Mouse (Mus musculus): ENCODE measurements around the gene Lgals4. TPM values are rescaled to one million over a fixed set of nuclear protein-coding genes. Genes with fewer than 3 reads are reported as not detected.
A peak's percentile ranks its signal among the peaks of the same experiment; 100 is the strongest.

Lgals4 gene
- polyA plus RNA-seq, 1 experiment from 2014 or later: 8.2 TPM

DNA sequence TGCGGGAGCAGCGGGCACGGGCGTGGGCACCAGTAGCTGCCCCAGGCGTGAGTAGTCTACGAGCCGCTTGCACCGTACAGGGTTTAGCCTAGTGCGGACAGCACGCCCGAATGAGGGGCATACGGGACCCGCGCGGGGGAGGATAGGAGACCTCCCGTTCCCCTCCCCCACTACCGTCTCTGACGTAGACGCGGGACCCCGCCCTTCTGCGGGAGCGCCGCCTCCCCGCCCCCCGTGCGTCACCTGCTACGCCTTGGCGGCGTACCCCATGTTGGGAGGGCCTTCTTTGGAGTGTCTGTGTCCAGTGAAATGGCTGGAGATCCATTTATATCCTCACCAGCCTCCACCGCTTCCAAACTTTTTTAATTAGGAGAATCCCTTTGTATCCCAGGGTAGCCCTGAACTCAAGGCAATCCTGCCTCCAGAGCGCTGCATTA lies 24.7 kb upstream of the Lgals4 start:
- Histone ChIP-seq H3K27me3 (no peaks in the 10 kb centered on the region), H3K36me3 (peaks cover 16% of the 10 kb centered on the region), H3K27ac (peak overlapping the region; percentile 100), H3K9me3 (replicated peaks) (no peaks in the 10 kb centered on the region), H3K4me3 (peak overlapping the region; percentile 92), H3K4me1 (replicated peaks) (peaks cover 34% of the 10 kb centered on the region), H3K4me2 (peak overlapping the region; percentile 88), H3K9ac (peak overlapping the region; percentile 97)
- peak; percentile 69 for ATAC-seq (replicated peaks; ENCODE audit: insufficient number of reproducible peaks, insufficient read depth, low FRiP score, low read depth)
- WGBS: 0% methylated on average over 32 of the region's 32 CpGs

DNA sequence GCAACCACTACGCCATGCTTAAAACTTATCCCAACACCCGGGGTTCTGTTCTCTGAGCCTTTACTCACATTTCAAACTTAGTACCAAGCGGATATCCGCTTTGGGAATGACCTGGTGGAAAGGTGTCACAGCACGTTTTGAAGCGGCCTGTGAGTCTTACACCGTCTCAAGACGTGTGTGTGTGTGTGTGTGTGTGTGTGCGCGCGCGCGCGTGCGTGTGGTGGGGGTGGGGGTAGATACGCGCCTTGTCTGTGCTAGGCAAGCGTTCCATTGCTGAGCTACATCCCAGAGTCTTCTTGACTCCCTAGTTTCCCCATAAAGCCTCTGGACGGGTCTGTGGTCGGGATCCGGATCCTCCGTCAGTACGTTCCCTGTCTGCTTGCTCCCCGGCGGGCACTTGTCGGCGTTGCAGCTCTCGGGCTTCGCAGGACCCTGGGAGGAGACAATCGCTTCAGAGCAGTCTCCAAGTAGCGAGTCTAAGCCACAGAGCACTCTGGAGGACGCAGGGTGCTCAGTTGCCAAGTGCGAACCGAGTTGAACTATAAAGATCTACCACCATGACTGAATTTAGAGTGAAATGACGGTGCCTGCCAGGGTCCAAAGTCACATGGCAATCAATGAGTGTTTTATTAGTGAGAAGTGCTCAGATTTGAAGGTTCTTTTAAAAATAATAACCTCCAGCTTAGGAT lies 24.1 kb upstream of the Lgals4 start:
- Histone ChIP-seq H3K4me1 (replicated peaks) (peaks cover 35% of the 10 kb centered on the region), H3K9me3 (replicated peaks) (no peaks in the 10 kb centered on the region), H3K4me3 (peak overlapping the region; percentile 92), H3K27me3 (no peaks in the 10 kb centered on the region), H3K9ac (peak overlapping the region; percentile 97), H3K36me3 (peaks cover 22% of the 10 kb centered on the region), H3K27ac (peak overlapping the region; percentile 100), H3K4me2 (peak overlapping the region; percentile 88)
- ATAC-seq (replicated peaks; ENCODE audit: insufficient number of reproducible peaks, insufficient read depth, low FRiP score, low read depth): 0 out of 2 replicates have a peak, but pooled peaks have one; percentile 14
- WGBS: under 1% methylated on average over 35 of the region's 35 CpGs

DNA sequence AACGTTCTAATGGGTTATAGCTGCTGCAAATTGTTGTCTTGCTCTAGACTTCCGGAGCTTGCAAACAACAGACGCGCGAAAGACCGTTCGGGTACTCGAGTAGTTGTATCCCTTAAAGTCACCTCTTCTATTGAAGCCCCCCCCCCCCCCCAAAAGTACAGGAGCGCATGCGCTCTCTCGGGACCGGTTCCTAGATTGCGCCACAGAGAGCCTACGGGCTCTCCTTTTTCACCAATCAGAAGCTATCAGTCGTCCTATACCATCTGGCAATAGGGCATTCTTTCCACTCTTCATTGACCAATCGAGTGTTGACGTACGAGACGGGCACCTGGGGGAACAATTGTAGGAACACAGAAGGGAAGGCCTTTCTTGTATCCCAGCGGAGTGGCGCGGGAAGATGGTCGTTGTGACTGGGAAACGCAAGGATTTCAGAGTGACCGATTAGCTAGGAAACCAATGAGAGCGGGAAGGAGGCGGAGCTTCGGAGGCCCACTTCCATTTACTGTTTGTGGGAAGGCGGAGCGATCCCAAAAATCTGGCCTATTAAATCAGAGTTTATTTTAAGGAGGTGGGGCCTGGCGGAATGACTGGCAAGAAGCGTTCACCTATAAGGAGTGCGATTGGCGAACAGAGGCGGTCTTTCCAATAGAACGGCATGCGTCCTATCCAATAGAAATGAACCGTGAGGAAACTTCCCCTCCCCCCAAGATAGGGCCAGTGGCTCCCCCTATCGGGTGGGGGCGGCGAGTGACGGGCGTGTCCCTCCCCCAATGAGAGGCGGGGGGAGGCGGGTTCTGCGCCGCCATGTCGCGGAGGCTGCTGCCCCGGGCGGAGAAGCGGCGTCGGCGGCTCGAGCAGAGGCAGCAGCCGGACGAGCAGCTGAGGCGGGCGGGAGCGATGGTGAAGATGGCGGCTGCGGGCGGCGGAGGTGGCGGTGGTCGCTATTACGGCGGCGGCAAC lies 23.3 kb upstream of the Lgals4 start:
- peak overlapping the region; percentile 88 for H3K4me2 ChIP-seq
- peak overlapping the region; percentile 92 for H3K4me3 ChIP-seq

DNA sequence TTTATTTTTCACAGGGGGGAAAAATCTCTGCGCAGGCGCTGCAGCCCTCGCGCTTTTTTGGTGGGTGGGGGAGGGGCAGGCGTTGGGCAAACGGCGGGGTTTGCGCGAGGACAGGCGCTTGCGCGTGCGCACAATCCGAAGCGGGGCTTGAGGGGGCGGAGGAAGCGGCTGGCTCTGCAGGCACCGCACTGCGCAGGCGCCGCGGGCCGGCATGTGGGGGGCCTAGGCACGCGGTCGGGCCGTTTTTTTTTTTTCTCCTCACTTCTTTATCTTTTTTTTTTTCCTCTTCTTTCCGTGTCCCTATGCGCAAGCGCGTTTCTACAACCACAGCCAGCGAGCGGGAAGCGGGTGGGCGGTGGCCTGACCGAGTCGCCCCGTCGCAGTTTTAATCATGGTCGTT lies 22.4 kb upstream of the Lgals4 start:
- H3K9me3 ChIP-seq (replicated peaks): no peaks in the 10 kb centered on the region
- WGBS: under 1% methylated on average over 40 of the region's 40 CpGs
- H3K27ac ChIP-seq: peak overlapping the region; percentile 96
- peak overlapping the region; percentile 80 for H3K4me2 ChIP-seq
- no peaks in the 10 kb centered on the region for H3K27me3 ChIP-seq
- H3K4me1 ChIP-seq (replicated peaks): peaks cover 49% of the 10 kb centered on the region
- ATAC-seq (replicated peaks; ENCODE audit: insufficient number of reproducible peaks, insufficient read depth, low FRiP score, low read depth): peak; percentile 59
- H3K36me3 ChIP-seq: peaks cover 39% of the 10 kb centered on the region
- H3K4me3 ChIP-seq: peak overlapping the region; percentile 73
- peak overlapping the region; percentile 80 for H3K9ac ChIP-seq

More for the DNA sequence above, 23.3 kb upstream of the Lgals4 start:
- Histone ChIP-seq H3K27me3 (no peaks in the 10 kb centered on the region), H3K9me3 (replicated peaks) (no peaks in the 10 kb centered on the region), H3K9ac (peak overlapping the region; percentile 97), H3K27ac (peak overlapping the region; percentile 100), H3K4me1 (replicated peaks) (peaks cover 42% of the 10 kb centered on the region), H3K36me3 (peaks cover 30% of the 10 kb centered on the region)
- WGBS: under 1% methylated on average over 70 of the region's 70 CpGs
- ATAC-seq (replicated peaks; ENCODE audit: insufficient number of reproducible peaks, insufficient read depth, low FRiP score, low read depth): peak; percentile 87

DNA sequence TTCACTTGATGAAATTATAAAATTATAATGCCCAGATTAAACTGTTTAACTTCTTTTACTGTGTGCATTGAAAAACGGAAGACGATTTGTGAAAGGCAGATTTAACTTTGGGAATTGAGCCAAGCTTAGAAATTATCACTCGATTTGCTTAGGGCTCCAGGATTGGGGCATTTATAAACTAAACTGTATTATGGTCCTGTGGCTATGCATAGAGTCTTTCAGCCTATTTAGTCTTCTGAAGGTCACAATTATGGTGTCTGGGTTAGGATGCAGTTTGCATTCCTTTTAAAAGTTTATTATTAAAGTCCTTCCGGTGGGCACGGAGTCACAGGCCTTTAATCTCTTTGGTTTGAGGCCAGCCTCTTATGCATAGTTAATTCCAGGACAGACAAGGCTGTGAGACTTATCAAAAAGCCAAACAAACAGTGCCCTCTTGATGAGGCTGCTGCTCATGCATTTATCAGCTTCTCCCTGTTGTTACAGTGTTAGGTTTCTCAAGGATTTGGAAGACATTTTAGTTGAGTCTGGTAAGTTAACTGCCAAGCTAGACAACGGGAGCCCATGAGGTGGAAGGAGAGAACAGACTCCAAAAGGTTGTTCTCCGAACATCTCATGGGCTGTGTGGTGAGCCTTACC lies 21.9 kb upstream of the Lgals4 start:
- 2% methylated on average over 7 of the region's 7 CpGs for WGBS
- H3K4me1 ChIP-seq (replicated peaks): peaks cover 55% of the 10 kb centered on the region

DNA sequence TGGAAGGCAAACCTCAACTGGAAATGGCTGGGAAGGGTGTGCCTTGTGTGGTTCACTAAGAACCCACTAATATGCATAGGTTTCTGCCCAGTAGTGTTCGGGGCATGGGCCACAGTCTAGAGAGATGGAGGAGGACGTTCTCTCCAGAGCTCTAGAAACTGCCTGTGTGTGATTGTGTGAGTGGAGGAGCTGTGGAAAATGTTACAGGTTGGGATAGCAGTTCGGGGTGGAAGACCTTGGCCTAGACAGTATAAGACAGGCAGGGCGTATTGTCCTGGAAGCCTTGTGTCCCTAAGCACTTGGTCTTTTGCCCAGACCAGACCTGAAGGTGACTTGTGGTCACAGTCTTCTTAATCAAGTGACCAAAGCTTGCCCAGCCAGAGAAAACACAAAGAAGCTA lies 21.2 kb upstream of the Lgals4 start:
- H3K36me3 ChIP-seq: peaks cover 51% of the 10 kb centered on the region
- H3K4me3 ChIP-seq: peak overlapping the region; percentile 73
- no peaks in the 10 kb centered on the region for H3K9me3 ChIP-seq (replicated peaks)
- H3K27ac ChIP-seq: peak overlapping the region; percentile 96
- H3K9ac ChIP-seq: peak overlapping the region; percentile 80
- H3K27me3 ChIP-seq: no peaks in the 10 kb centered on the region
- H3K4me2 ChIP-seq: peak overlapping the region; percentile 80
- ATAC-seq (replicated peaks; ENCODE audit: insufficient number of reproducible peaks, insufficient read depth, low FRiP score, low read depth): no peak
- 29% methylated on average over 4 of the region's 4 CpGs for WGBS
- peaks cover 62% of the 10 kb centered on the region for H3K4me1 ChIP-seq (replicated peaks)

More for the DNA sequence above, 21.9 kb upstream of the Lgals4 start:
- Histone ChIP-seq H3K9me3 (replicated peaks) (no peaks in the 10 kb centered on the region), H3K36me3 (peaks cover 44% of the 10 kb centered on the region), H3K4me3 (peak overlapping the region; percentile 73), H3K27ac (peak overlapping the region; percentile 96), H3K27me3 (no peaks in the 10 kb centered on the region), H3K9ac (peak overlapping the region; percentile 80), H3K4me2 (peak overlapping the region; percentile 80)
- ATAC-seq (replicated peaks; ENCODE audit: insufficient number of reproducible peaks, insufficient read depth, low FRiP score, low read depth): no peak

DNA sequence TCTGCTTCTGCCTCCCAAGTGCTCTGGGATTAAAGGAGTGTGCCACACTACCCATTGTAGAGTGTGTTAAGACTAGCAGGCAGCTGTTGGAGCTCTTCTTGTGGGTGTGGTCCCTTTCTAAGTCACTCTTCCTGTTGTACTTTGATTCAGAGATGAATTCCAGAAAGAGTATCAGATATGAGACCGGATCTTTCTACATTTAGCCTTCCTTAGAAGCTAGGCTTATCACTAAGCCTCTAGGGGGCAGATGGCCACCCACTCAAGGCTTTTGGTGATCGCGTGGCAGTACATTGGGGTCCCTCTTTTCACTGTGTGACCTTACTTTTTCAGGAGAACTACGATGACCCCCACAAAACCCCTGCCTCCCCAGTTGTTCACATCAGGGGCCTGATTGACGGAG lies 20.7 kb upstream of the Lgals4 start:
- H3K4me2 ChIP-seq: peak overlapping the region; percentile 80
- peak overlapping the region; percentile 96 for H3K27ac ChIP-seq
- H3K4me1 ChIP-seq (replicated peaks): peaks cover 62% of the 10 kb centered on the region
- ATAC-seq (replicated peaks; ENCODE audit: insufficient number of reproducible peaks, insufficient read depth, low FRiP score, low read depth): no peak
- H3K9ac ChIP-seq: peak overlapping the region; percentile 80; the same call in 1 of the 2 replicates
- no peaks in the 10 kb centered on the region for H3K27me3 ChIP-seq
- H3K36me3 ChIP-seq: peaks cover 56% of the 10 kb centered on the region
- peak overlapping the region; percentile 73 for H3K4me3 ChIP-seq
- 54% methylated on average over 5 of the region's 5 CpGs for WGBS
- H3K9me3 ChIP-seq (replicated peaks): no peaks in the 10 kb centered on the region

DNA sequence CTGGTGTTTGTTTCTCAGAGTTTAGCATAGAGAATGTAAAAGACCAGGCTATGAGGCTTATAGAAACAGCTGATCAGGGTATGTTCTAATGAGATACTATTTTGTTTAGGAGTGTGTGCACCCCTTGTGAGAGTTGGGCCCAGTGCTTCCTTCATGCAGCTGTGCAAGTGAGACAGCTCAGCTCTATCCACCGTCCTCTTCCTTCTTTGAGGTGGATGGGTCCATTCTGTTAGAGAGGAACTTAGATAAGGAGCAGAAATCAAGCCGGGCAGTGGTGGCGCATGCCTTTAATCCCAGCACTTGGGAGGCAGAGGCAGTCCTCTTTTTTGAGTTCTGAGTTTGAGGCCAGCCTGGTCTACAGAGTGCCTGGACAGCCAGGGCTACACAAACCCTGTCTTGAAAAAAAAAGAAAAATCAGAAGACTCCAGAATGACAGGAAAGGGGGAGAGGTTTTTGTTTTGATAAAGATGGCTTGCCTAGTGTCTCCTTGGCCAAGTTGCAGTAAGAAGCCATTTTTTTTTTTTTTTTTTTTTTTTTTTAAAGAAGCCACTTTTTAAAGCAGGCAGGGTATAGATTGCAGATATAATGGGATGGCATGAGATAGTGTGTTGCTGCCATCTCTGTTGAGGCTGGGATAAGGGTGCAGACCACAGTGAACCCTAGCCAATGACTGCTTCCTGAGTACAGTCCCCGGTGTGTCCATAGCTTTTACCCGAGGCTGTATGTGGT lies 19.2 kb upstream of the Lgals4 start:
- Histone ChIP-seq H3K4me2 (no peak overlapping the region), H3K9ac (no peak overlapping the region), H3K36me3 (peaks cover 69% of the 10 kb centered on the region), H3K4me1 (replicated peaks) (peaks cover 70% of the 10 kb centered on the region), H3K27ac (no peak overlapping the region), H3K27me3 (no peaks in the 10 kb centered on the region), H3K9me3 (replicated peaks) (no peaks in the 10 kb centered on the region), H3K4me3 (no peak overlapping the region)
- WGBS: 52% methylated on average over 5 of the region's 5 CpGs
- no peak for ATAC-seq (replicated peaks; ENCODE audit: insufficient number of reproducible peaks, insufficient read depth, low FRiP score, low read depth)

DNA sequence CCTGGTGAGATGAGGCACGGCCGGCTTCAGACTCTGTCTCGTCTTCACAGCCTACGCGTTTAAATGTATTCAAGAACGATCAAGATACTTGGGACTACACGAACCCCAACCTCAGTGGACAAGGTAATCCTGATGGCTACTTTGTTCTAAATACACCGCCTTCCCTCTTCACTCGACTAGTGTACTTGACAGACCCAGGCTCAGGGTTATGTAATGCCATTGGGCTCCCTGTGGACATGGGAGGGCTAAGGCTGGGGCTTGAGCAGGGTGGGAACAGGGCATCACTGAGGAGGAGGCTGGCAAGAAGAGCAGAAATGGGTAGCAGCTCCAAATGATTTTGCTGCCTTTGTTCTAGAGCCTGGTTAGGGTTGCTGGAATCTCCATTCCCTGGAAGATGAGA lies 18.4 kb upstream of the Lgals4 start:
- ATAC-seq (replicated peaks; ENCODE audit: insufficient number of reproducible peaks, insufficient read depth, low FRiP score, low read depth): no peak
- 88% methylated on average over 9 of the region's 9 CpGs for WGBS
- peaks cover 77% of the 10 kb centered on the region for H3K36me3 ChIP-seq
- no peak overlapping the region for H3K9ac ChIP-seq
- 0 out of 2 replicates have a peak overlapping the region, but pooled peaks have one; percentile 2 for H3K27ac ChIP-seq
- no peak overlapping the region for H3K4me2 ChIP-seq
- H3K27me3 ChIP-seq: no peaks in the 10 kb centered on the region
- H3K4me3 ChIP-seq: no peak overlapping the region
- peaks cover 78% of the 10 kb centered on the region for H3K4me1 ChIP-seq (replicated peaks)
- no peaks in the 10 kb centered on the region for H3K9me3 ChIP-seq (replicated peaks)

DNA sequence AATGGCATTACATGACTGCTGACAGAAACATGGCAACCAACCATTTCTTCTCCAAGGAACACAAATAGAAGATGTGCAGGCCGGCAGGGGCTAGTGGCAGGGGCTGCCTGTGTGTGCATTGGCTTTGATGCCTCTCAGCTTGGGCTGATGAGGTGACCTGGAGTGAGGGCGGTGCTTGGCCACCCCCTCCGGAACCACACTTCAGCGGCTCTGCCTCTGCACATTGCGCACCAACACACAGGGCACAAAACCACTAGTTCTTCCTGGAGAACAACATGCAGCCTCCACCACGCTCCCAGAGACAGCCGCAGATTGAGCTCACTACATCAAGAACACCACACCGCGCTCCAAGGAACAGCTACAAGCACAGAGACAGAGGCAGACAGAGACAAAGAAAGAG lies 17.5 kb upstream of the Lgals4 start:
- ATAC-seq (replicated peaks; ENCODE audit: insufficient number of reproducible peaks, insufficient read depth, low FRiP score, low read depth): no peak
- H3K9ac ChIP-seq: no peak overlapping the region
- WGBS: 76% methylated on average over 9 of the region's 9 CpGs

More for the DNA sequence above, 17.5 kb upstream of the Lgals4 start:
- Histone ChIP-seq H3K27ac (peak overlapping the region; percentile 7; the same call in 1 of the 2 replicates), H3K4me3 (no peak overlapping the region), H3K36me3 (peaks cover 87% of the 10 kb centered on the region), H3K9me3 (replicated peaks) (no peaks in the 10 kb centered on the region), H3K4me1 (replicated peaks) (peaks cover 87% of the 10 kb centered on the region), H3K4me2 (no peak overlapping the region), H3K27me3 (no peaks in the 10 kb centered on the region)
